Mouse (Mus musculus) forebrain, embryonic 16.5 days (tissue): ENCODE measurements around the gene Pmel. TPM values are rescaled to one million over a fixed set of nuclear protein-coding genes. Genes with fewer than 3 reads are reported as not detected.

Experiments
- ATAC-seq: fragments of 200-750 bp; cut with Nextera tagmentation; 2 replicates; pipeline ENCODE4 v1.8.0; 2017; ENCODE audit warnings: mild to moderate bottlenecking, moderate library complexity
- H3K27ac ChIP-seq: fragments of 300-500 bp; sonication (generic); 2 replicates; pipeline ENCODE4 v1.5.1; 2014; ENCODE audit warnings: low read length, control low read depth
- H3K27me3 ChIP-seq: fragments of 300-500 bp; sonication (generic); replicated peaks from 2 replicates; pipeline ENCODE4 v1.6.1; 2014; ENCODE audit warnings: low read length; ENCODE audit not compliant: control insufficient read depth, insufficient read depth
- H3K36me3 ChIP-seq: fragments of 300-500 bp; sonication (generic); 2 replicates; pipeline ENCODE4 v1.6.1; 2014; ENCODE audit not compliant: control insufficient read depth, insufficient read depth
- H3K4me1 ChIP-seq: fragments of 300-500 bp; sonication (generic); replicated peaks from 2 replicates; pipeline ENCODE4 v1.6.1; 2014; ENCODE audit warnings: low read length; ENCODE audit not compliant: control insufficient read depth, insufficient read depth
- H3K4me2 ChIP-seq: fragments of 300-500 bp; sonication (generic); 2 replicates; pipeline ENCODE4 v1.6.1; 2014; ENCODE audit warnings: mild to moderate bottlenecking, low read length, control low read depth
- H3K4me3 ChIP-seq: fragments of 300-500 bp; sonication (generic); replicated peaks from 2 replicates; pipeline ENCODE4 v1.5.1; 2014; ENCODE audit warnings: mild to moderate bottlenecking, low read length, control low read depth
- H3K9ac ChIP-seq: fragments of 300-500 bp; sonication (generic); replicated peaks from 2 replicates; pipeline ENCODE4 v1.6.1; 2014; ENCODE audit warnings: low read depth, low read length, control low read depth
- H3K9me3 ChIP-seq: fragments of 300-500 bp; sonication (generic); 2 replicates; pipeline ENCODE4 v1.6.1; 2016; ENCODE audit warnings: low read length; ENCODE audit not compliant: control insufficient read depth
- WGBS: fragments of 180-500 bp; shearing (Covaris S2); extraction: QIAGEN DNeasy Blood & Tissue Kit; methylation state at CpG from one replicate; pipeline ENCODE4 v1.1.7; 2014; 5-methylcytosine and 5-hydroxymethylcytosine counted together
- polyA plus RNA-seq: library from polyadenylated mRNA; unstranded; fragments of >200 nt; fragmentation: Nextera tagmentation; extraction: Ambion mirVana; gene quantifications from 2 replicates; pipeline ENCODE4 v1.2.1, GENCODE M21; 2015

Gene Pmel
- polyA plus RNA-seq, 1 experiment from 2014 or later: 0.14 TPM

DNA sequence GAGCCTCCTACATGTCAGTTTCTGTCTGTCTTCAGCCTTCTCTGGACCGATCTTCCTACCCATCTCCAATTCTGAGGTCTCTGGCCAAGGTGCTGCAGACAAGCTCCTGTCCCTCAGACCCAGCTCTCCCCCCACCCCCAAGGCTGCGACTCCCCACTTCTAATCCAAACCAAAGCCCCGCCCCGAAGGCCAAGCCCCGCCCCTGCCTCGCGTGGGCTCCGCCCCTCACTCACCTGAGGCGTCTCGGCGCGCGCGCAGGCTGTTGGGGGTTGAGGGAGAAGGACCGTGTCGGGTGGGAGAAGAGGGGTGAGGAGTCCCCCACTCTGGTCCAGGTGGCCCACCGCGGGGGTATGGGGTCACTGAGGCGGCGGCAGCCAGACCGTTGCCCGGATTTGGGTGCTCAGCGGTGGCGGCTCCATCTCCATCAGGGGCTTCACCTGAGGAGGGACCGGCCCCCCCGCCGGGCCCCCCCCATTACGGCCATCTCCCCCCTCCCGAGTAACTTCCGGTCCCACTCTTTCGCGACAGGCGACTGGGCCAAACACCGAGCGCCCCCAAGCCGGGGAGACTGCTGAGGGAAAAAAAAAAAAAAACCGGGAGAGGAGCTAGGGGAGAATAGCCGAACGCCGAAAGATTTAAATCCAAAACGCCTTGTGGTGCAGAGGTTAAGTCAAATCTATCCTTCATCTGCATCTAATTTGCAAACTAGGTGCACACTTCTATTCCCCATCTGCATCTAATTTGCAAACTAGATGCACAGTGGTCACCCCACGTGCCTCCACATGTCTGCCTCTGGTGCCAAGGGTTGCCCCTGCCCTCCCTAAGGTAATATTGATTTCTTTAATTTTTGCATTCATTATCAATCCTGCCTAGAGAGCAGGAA, 35.0 kb upstream of the Pmel start:
- ATAC-seq: peak; percentile 48
- H3K4me1 ChIP-seq: peaks cover 13% of the 10 kb centered on the region
- no peaks in the 10 kb centered on the region for H3K9me3 ChIP-seq
- H3K27ac ChIP-seq: peak overlapping the region; percentile 66
- H3K4me3 ChIP-seq: peak overlapping the region; percentile 88
- WGBS: under 1% methylated on average over 42 of the region's 42 CpGs
- no peaks in the 10 kb centered on the region for H3K27me3 ChIP-seq
- H3K4me2 ChIP-seq: peak overlapping the region; percentile 69
- H3K36me3 ChIP-seq: no peaks in the 10 kb centered on the region
- peak overlapping the region; percentile 77 for H3K9ac ChIP-seq

DNA sequence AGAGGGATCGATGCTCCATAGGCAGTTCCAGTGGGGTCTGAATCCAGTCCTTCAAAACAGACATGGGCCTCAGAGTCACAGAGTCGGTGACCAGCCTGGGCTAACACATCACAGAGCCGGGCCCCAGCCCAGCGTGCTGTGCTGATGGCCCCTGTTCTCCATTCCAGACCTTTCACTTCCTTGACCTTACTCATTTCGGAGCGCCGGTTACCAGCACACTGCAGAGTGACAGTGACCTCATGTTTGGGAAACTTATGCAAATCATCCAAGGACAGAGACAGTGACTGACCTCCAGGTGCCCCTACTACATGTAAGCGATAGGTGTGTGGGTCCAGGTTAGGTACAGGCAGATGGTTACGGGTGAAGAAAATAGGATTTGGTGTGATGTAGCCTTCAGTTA, 32.8 kb upstream of the Pmel start:
- Histone ChIP-seq H3K36me3 (no peaks in the 10 kb centered on the region), H3K27ac (no peak overlapping the region), H3K9me3 (no peaks in the 10 kb centered on the region), H3K4me1 (peaks cover 13% of the 10 kb centered on the region), H3K4me3 (no peak overlapping the region), H3K9ac (no peak overlapping the region), H3K27me3 (no peaks in the 10 kb centered on the region), H3K4me2 (no peak overlapping the region)
- 95% methylated on average over 9 of the region's 9 CpGs for WGBS
- ATAC-seq: no peak

DNA sequence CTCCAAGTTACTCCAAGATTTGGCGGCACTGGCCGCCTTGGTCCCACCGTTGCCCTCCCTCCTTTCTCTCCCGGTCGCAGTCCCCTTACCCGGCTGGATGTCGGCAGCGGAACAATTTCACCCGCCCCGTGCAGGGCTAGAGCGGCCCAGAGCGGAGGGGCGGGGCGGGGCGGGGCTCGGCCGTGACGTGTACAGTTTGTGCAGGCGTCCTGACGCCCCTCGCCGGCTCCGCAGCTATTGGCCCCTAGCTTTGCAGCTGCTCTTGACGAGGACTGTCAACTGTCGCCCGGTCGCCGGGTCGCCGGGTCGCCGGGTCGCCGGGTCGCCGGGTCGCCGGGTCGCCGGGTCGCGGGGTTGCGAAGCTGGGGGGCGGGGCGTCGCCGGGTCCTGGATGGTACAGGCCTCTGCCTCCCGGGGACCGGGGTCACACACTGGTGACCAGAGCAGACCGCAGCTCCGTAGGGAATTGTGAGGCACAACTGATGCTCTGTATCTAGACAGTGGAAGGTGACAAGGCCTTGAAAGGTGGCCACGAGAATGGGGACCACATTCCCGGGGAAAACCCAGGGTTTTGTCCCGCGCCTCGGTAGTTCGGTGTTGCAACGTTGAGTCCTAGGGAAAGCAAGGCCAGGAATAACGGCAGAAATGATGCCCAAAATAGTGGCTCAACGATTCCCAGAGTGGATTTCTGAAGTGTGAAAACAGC, 30.1 kb upstream of the Pmel start, which contains the start of gene Suox:
TSS of gene Suox (minus strand) at position 311 of the 706 bp plus-strand sequence.
- Histone ChIP-seq H3K4me2 (peak within 1 kb of the TSS; percentile 68), H3K9me3 (no peaks in the 10 kb centered on the region), H3K27me3 (no peaks in the 10 kb centered on the region), H3K9ac (peak within 1 kb of the TSS; percentile 63), H3K36me3 (no peaks in the 10 kb centered on the region), H3K4me1 (peaks cover 8% of the 10 kb centered on the region), H3K27ac (peak within 1 kb of the TSS; percentile 62; the same call in 1 of the 2 replicates), H3K4me3 (peak within 1 kb of the TSS; percentile 54)
- peak; percentile 95 for ATAC-seq
- under 1% methylated on average over 59 of the region's 60 CpGs for WGBS

DNA sequence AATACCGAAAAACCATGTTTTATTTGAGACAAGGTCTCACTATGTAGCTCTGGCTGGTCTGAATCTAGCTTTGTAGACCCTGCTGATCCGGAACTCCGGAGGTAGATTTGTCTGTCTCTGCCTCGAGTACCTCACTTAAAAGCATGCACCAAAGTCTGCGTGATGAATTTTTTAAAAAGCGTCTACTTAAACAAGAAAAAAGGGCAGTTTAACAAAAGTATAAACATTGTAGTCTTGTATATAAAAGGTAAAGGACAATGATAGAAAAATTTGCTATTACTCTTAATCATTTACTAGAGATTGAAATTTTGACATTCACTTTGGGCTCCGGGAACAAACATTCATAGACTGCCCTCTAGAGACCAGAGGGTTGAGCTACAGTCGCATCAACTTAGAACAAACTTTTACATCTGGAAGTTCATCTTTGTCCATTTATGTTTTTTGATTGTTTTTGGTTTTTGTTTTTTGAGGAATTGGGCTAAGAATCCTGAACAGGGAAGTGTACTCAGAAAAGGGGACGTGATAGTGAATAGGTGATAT, 29.5 kb upstream of the Pmel start:
- H3K27me3 ChIP-seq: no peaks in the 10 kb centered on the region
- peak overlapping the region; percentile 63 for H3K9ac ChIP-seq
- ATAC-seq: no peak
- H3K4me2 ChIP-seq: peak overlapping the region; percentile 68
- peak overlapping the region; percentile 54 for H3K4me3 ChIP-seq
- H3K9me3 ChIP-seq: no peaks in the 10 kb centered on the region
- 2% methylated on average over 9 of the region's 9 CpGs for WGBS
- no peaks in the 10 kb centered on the region for H3K36me3 ChIP-seq
- H3K4me1 ChIP-seq: peaks cover 5% of the 10 kb centered on the region
- H3K27ac ChIP-seq: peak overlapping the region; percentile 62; the same call in 1 of the 2 replicates

DNA sequence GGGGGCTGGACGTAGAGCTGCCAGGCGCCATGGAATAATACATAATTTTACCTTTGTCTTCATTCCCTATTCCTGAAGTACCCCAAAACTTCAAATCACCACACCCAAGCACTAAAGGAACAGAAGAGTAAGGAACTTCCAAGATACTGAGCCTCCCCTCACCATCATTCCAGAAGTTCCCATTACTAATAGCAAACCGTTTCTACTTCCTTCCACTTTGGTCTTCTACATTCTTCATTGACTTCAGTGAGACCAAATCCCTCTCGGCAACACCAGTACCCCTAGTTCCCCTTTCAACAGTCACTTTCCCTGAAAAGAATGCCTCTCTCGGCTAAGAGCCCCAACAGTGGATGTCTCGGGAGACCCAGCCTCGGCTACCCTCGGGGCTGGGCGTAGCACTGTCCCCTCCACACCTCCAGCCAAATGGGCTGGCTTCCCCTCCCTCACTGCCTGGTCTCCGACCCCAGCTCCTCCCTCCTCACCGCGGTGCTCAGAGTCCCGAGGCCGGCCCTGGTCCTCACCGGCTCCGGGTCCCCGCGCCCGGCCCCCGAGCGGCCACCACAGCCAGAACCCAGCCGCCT, 8.5 kb upstream of the Pmel start:
- Histone ChIP-seq H3K9me3 (no peaks in the 10 kb centered on the region), H3K4me1 (peaks cover 17% of the 10 kb centered on the region), H3K27ac (peak overlapping the region; percentile 91), H3K4me2 (peak overlapping the region; percentile 68), H3K9ac (peak overlapping the region; percentile 79), H3K36me3 (no peaks in the 10 kb centered on the region), H3K27me3 (no peaks in the 10 kb centered on the region), H3K4me3 (peak overlapping the region; percentile 55)
- under 1% methylated on average over 22 of the region's 22 CpGs for WGBS
- ATAC-seq: no peak

DNA sequence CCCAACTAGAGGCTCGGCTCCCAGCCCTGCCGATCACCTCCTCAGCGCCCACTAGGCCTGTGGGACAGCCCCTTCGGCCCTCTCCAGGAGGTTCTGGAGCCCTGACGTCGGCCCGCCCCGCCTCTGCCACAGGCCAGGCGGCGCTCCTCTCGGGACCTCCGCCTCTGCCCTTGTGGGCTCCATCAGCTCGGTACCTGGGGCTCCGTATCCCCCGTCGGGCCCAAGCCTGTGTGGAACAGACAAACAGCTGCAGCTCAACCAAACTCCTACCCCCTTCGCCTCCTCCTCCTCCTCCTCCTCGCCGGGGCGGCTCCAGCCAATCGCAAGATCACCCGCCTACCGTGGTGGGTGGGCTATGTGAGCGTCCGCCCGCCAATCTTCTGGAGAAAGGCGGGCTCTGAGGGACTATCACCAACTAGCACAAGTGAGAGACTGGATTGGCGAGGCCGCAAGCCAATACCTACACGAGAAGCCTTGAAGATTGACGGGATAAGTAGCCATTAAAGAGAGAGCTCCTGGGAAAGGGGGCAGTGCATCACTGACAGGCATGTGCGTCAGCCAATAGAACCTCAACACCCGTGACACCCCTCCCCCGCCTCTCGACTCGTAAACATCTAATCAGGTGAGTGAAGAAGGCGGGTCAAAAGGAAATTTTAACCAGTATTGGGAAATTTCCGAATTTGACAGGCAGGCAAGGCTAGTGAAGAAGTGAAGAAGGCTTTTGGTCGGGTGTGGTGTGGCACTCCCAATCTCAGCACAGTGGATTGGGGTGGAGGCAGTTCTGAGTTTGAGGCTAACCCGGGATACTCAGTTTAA, 7.8 kb upstream of the Pmel start, which contains the start of gene Rab5b:
TSS of gene Rab5b (minus strand) at position 273 of the 816 bp plus-strand sequence.
- Histone ChIP-seq H3K9ac (peak within 1 kb of the TSS; percentile 79), H3K4me1 (peaks cover 17% of the 10 kb centered on the region), H3K36me3 (no peaks in the 10 kb centered on the region), H3K9me3 (no peaks in the 10 kb centered on the region), H3K4me3 (peak within 1 kb of the TSS; percentile 55), H3K4me2 (peak within 1 kb of the TSS; percentile 68), H3K27ac (peak within 1 kb of the TSS; percentile 91), H3K27me3 (no peaks in the 10 kb centered on the region)
- WGBS: under 1% methylated on average over 40 of the region's 40 CpGs
- peak; percentile 98 for ATAC-seq

DNA sequence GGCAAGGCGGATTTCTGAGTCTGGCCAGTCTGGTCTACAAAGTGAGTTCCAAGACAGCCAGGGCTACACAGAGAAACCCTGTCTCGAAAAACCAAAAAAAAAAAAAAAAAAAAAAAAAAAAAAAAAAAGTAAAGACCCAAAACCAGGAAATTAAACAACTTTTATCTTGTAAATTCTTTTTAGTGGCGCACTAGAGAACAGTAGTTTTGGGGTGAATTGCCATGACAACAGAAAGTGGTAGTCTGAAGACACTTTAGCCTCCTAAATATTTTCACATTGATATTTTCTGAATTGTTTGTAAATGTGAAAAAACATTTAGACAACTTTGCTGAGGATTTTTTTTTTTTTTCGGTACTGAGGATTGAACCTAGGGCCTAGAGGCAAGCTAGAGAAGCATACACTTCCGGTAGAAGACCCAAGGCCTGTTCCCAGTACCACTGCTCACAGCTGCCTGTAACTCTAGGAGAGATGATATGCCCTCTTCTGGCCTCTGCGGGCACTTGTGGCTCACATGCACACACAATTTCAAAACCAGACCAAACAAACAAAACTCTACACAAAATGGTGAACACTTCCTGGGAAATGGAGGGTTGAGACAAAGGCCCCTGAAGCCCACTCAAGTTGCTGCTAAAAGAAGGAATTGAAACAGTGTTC, 6.8 kb upstream of the Pmel start:
- 87% methylated on average over 6 of the region's 6 CpGs for WGBS
- peak overlapping the region; percentile 67 for H3K4me2 ChIP-seq
- H3K27me3 ChIP-seq: no peaks in the 10 kb centered on the region
- H3K27ac ChIP-seq: peak overlapping the region; percentile 87
- H3K9ac ChIP-seq: no peak overlapping the region; the same call in 1 of the 2 replicates
- peaks cover 15% of the 10 kb centered on the region for H3K4me1 ChIP-seq
- no peaks in the 10 kb centered on the region for H3K36me3 ChIP-seq
- H3K9me3 ChIP-seq: no peaks in the 10 kb centered on the region
- ATAC-seq: no peak
- H3K4me3 ChIP-seq: peak overlapping the region; percentile 50

DNA sequence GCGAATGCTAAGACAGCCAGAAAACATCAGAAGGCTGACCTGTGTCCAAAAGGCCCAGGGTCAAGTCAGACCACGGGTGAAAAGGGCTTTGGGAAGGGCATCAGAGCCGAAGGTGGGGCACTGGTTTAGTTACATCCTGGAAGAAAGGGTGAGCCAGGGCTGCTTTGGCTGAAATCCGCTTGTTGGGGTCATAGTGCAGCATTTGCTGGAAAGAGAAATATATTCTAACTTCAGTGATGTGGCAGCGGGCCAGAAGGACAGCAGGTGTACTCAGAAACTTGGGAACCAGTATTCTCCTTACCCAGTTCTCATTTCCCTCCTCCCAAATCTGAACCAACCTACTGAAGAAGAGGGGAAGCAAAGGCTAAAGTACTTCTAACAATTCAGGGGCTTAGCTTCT, 5.0 kb upstream of the Pmel start:
- H3K9ac ChIP-seq: no peak overlapping the region
- WGBS: 85% methylated on average over 5 of the region's 5 CpGs
- H3K27me3 ChIP-seq: no peaks in the 10 kb centered on the region
- H3K4me2 ChIP-seq: no peak overlapping the region
- H3K27ac ChIP-seq: no peak overlapping the region
- H3K9me3 ChIP-seq: no peaks in the 10 kb centered on the region
- peaks cover 20% of the 10 kb centered on the region for H3K4me1 ChIP-seq
- H3K36me3 ChIP-seq: no peaks in the 10 kb centered on the region
- no peak for ATAC-seq
- H3K4me3 ChIP-seq: no peak overlapping the region
